Mouse (Mus musculus): ENCODE measurements at regions not wholly inside any gene's neighbourhood (a gene's known extent, or its start where the extent isn't known, plus 50 kb on each side); places are given as distances from the start of the nearest gene placed in this dataset.

GRCm38 (mm10) chr6:51680239-51680857, 156.6 kb downstream of the Snx10 start:
- no peak overlapping the region for H3K4me2 ChIP-seq (replicated peaks; ENCODE audit: low read depth, low read length)
- ATAC-seq: peak; percentile 46; the same call in 1 of the 2 replicates
- H3K27ac ChIP-seq (ENCODE audit: low read length): no peak overlapping the region
- H3K9ac ChIP-seq (replicated peaks; ENCODE audit: low read depth): no peak overlapping the region
- no peak overlapping the region for H3K4me3 ChIP-seq (ENCODE audit: low read depth, low read length)
- no peaks in the 10 kb centered on the region for H3K27me3 ChIP-seq (replicated peaks; ENCODE audit: insufficient read depth, low read length)
- H3K36me3 ChIP-seq (ENCODE audit: insufficient read depth, low read length): no peaks in the 10 kb centered on the region
- DNase-seq (ENCODE audit: low spot score): peak; percentile 32
- TF ChIP-seq EP300 (IDR thresholded peaks at IDR 0.05): peak; percentile 73
- no peak for TF ChIP-seq CTCF (IDR thresholded peaks at IDR 0.05)
- WGBS: 52% methylated on average over 10 of the region's 10 CpGs
- H3K4me1 ChIP-seq (ENCODE audit: insufficient read depth, low read depth, low read length): no peaks in the 10 kb centered on the region; the same call in 1 of the 2 replicates
- H3K9me3 ChIP-seq (ENCODE audit: low read length): no peaks in the 10 kb centered on the region

- DNase-seq (ENCODE audit: low spot score) (no peak), ATAC-seq (no peak)
- TF ChIP-seq EP300 (IDR thresholded peaks at IDR 0.05) (no peak), CTCF (IDR thresholded peaks at IDR 0.05) (no peak)
- H3K27me3 ChIP-seq (replicated peaks; ENCODE audit: insufficient read depth, low read length): no peaks in the 10 kb centered on the region
- H3K27ac ChIP-seq (ENCODE audit: low read length): no peak overlapping the region
- H3K4me2 ChIP-seq (replicated peaks; ENCODE audit: low read depth, low read length): no peak overlapping the region
- no peaks in the 10 kb centered on the region; the same call in 1 of the 2 replicates for H3K4me1 ChIP-seq (ENCODE audit: insufficient read depth, low read depth, low read length)
- no peak overlapping the region for H3K9ac ChIP-seq (replicated peaks; ENCODE audit: low read depth)
- H3K36me3 ChIP-seq (ENCODE audit: insufficient read depth, low read length): no peaks in the 10 kb centered on the region
- WGBS: 85% methylated on average over 5 of the region's 5 CpGs
- H3K9me3 ChIP-seq (ENCODE audit: low read length): no peaks in the 10 kb centered on the region
- no peak overlapping the region for H3K4me3 ChIP-seq (ENCODE audit: low read depth, low read length)
These were observed 159.4 kb downstream of the Snx10 start for GRCm38 (mm10) chr6:51683131-51683530.

GRCm38 (mm10) chr6:51685651-51686287, 162.1 kb downstream of the Snx10 start:
- Histone ChIP-seq H3K4me1 (ENCODE audit: insufficient read depth, low read depth, low read length) (no peaks in the 10 kb centered on the region; the same call in 1 of the 2 replicates), H3K27me3 (replicated peaks; ENCODE audit: insufficient read depth, low read length) (no peaks in the 10 kb centered on the region), H3K9me3 (ENCODE audit: low read length) (no peaks in the 10 kb centered on the region), H3K36me3 (ENCODE audit: insufficient read depth, low read length) (no peaks in the 10 kb centered on the region), H3K4me2 (replicated peaks; ENCODE audit: low read depth, low read length) (no peak overlapping the region), H3K9ac (replicated peaks; ENCODE audit: low read depth) (no peak overlapping the region), H3K4me3 (ENCODE audit: low read depth, low read length) (no peak overlapping the region), H3K27ac (ENCODE audit: low read length) (no peak overlapping the region)
- DNase-seq (ENCODE audit: low spot score) (peak; percentile 51), ATAC-seq (peak; percentile 52)
- no peak for TF ChIP-seq CTCF (IDR thresholded peaks at IDR 0.05)
- no peak for TF ChIP-seq EP300 (IDR thresholded peaks at IDR 0.05)
- WGBS: 50% methylated on average over 8 of the region's 8 CpGs

- H3K27me3 ChIP-seq (replicated peaks; ENCODE audit: insufficient read depth, low read length): no peaks in the 10 kb centered on the region
- H3K27ac ChIP-seq (ENCODE audit: low read length): 0 out of 2 replicates have a peak overlapping the region, but pooled peaks have one; percentile 47
- DNase-seq (ENCODE audit: low spot score): peak; percentile 44
- H3K9me3 ChIP-seq (ENCODE audit: low read length): no peaks in the 10 kb centered on the region
- peak; percentile 81 for ATAC-seq
- H3K4me3 ChIP-seq (ENCODE audit: low read depth, low read length): no peak overlapping the region
- 0 out of 2 replicates have a peak overlapping the region, but pooled peaks have one; percentile 8 for H3K4me2 ChIP-seq (replicated peaks; ENCODE audit: low read depth, low read length)
- H3K9ac ChIP-seq (replicated peaks; ENCODE audit: low read depth): no peak overlapping the region
- H3K36me3 ChIP-seq (ENCODE audit: insufficient read depth, low read length): no peaks in the 10 kb centered on the region
- 54% methylated on average over 13 of the region's 13 CpGs for WGBS
- no peaks in the 10 kb centered on the region; the same call in 1 of the 2 replicates for H3K4me1 ChIP-seq (ENCODE audit: insufficient read depth, low read depth, low read length)
- no peak for TF ChIP-seq CTCF (IDR thresholded peaks at IDR 0.05)
- TF ChIP-seq EP300 (IDR thresholded peaks at IDR 0.05): peak; percentile 36
These were observed 167.3 kb downstream of the Snx10 start for GRCm38 (mm10) chr6:51690795-51691563.

- Histone ChIP-seq H3K9ac (replicated peaks; ENCODE audit: low read depth) (no peak overlapping the region), H3K36me3 (ENCODE audit: insufficient read depth, low read length) (no peaks in the 10 kb centered on the region), H3K27me3 (replicated peaks; ENCODE audit: insufficient read depth, low read length) (no peaks in the 10 kb centered on the region), H3K9me3 (ENCODE audit: low read length) (no peaks in the 10 kb centered on the region), H3K27ac (ENCODE audit: low read length) (no peak overlapping the region), H3K4me3 (ENCODE audit: low read depth, low read length) (no peak overlapping the region), H3K4me2 (replicated peaks; ENCODE audit: low read depth, low read length) (no peak overlapping the region), H3K4me1 (ENCODE audit: insufficient read depth, low read depth, low read length) (no peaks in the 10 kb centered on the region)
- no peak for TF ChIP-seq EP300 (IDR thresholded peaks at IDR 0.05)
- TF ChIP-seq CTCF (IDR thresholded peaks at IDR 0.05): no peak
- whole genome bisulfite sequencing: 64% methylated on average over 7 of the region's 7 CpGs
- DNase-seq (ENCODE audit: low spot score) (no peak), ATAC-seq (no peak)
These were observed 170.3 kb downstream of the Snx10 start for GRCm38 (mm10) chr6:51693984-51694383.

DNA sequence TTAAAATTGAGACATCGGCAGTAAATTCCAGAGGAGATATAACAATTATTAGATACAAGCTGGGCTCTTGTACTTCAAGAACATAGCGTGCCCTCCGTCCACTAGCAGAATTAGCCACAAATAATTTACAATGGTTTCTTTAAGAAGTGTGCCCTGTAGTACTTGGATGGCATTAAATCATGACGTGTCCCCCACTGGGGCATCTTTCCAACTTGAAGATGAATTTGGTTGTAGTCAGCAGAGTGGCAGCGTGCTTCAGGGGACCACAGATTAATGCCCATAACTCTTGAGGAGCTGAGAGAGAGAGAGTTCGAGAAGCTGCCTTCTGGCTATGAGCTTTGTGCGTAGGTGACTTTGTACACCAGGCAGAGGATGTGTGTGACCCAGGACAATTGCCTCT, 172.7 kb downstream of the Snx10 start:
- no peaks in the 10 kb centered on the region for H3K9me3 ChIP-seq (ENCODE audit: low read length)
- H3K4me3 ChIP-seq (ENCODE audit: low read depth, low read length): no peak overlapping the region
- 85% methylated on average over 7 of the region's 7 CpGs for WGBS
- H3K4me1 ChIP-seq (ENCODE audit: insufficient read depth, low read depth, low read length): no peaks in the 10 kb centered on the region
- H3K27me3 ChIP-seq (replicated peaks; ENCODE audit: insufficient read depth, low read length): no peaks in the 10 kb centered on the region
- DNase-seq (ENCODE audit: low spot score) (no peak), ATAC-seq (no peak)
- TF ChIP-seq EP300 (IDR thresholded peaks at IDR 0.05) (no peak), CTCF (IDR thresholded peaks at IDR 0.05) (no peak)
- no peak overlapping the region for H3K9ac ChIP-seq (replicated peaks; ENCODE audit: low read depth)
- H3K4me2 ChIP-seq (replicated peaks; ENCODE audit: low read depth, low read length): no peak overlapping the region
- H3K36me3 ChIP-seq (ENCODE audit: insufficient read depth, low read length): no peaks in the 10 kb centered on the region
- no peak overlapping the region for H3K27ac ChIP-seq (ENCODE audit: low read length)
